Mouse (Mus musculus): ENCODE data around the gene 3110040M04Rik.

The 3110040M04Rik gene

GRCm38 (mm10) chr1:151235574-151235973 lies 31.7 kb downstream of the 3110040M04Rik start:
- DNase-seq (ENCODE audit: low spot score in 2 of 2): no peak

- no peak for DNase-seq (ENCODE audit: low spot score in 2 of 2)
These were observed 32.4 kb downstream of the 3110040M04Rik start for GRCm38 (mm10) chr1:151236141-151236930.

- no peak for DNase-seq (ENCODE audit: low spot score in 2 of 2)
These were observed 33.9 kb downstream of the 3110040M04Rik start for GRCm38 (mm10) chr1:151237780-151238179.

- no peak for DNase-seq (ENCODE audit: low spot score in 2 of 2)
These were observed 39.4 kb downstream of the 3110040M04Rik start for GRCm38 (mm10) chr1:151243332-151243731.

- no peak for DNase-seq (ENCODE audit: low spot score in 2 of 2)
These were observed 40.1 kb downstream of the 3110040M04Rik start for GRCm38 (mm10) chr1:151244013-151244412.

GRCm38 (mm10) chr1:151244761-151245160 lies 40.8 kb downstream of the 3110040M04Rik start:
- DNase-seq (ENCODE audit: low spot score in 2 of 2): no peak

GRCm38 (mm10) chr1:151245165-151245564 lies 41.2 kb downstream of the 3110040M04Rik start:
- DNase-seq (ENCODE audit: low spot score in 2 of 2): no peak

GRCm38 (mm10) chr1:151245846-151246245 lies 41.9 kb downstream of the 3110040M04Rik start:
- no peak for DNase-seq (ENCODE audit: low spot score in 2 of 2)

GRCm38 (mm10) chr1:151250109-151250508 lies 46.2 kb downstream of the 3110040M04Rik start:
- DNase-seq (ENCODE audit: low spot score in 2 of 2): no peak

- DNase-seq (ENCODE audit: low spot score in 2 of 2): peak; percentile 44 to 65
These were observed 46.7 kb downstream of the 3110040M04Rik start for GRCm38 (mm10) chr1:151250529-151251193.

GRCm38 (mm10) chr1:151251194-151252010 lies 47.5 kb downstream of the 3110040M04Rik start:
- DNase-seq (ENCODE audit: low spot score in 2 of 2): no peak

Data from frontal cortex, postnatal 10 days (tissue).